Mouse (Mus musculus) MEL (cell line): ENCODE data around the gene Slc4a8. TPM values are rescaled to one million over a fixed set of nuclear protein-coding genes. Genes with fewer than 3 reads are reported as not detected.

Experiments used
- DNase-seq: peaks from one replicate; pipeline ENCODE4 v3.0.0; 2011; ENCODE audit warnings: low read depth, low spot score
- H3K27ac ChIP-seq: 2 replicates; pipeline ENCODE4 v1.5.1; 2012; ENCODE audit warnings: low read depth, mild to moderate bottlenecking, control low read depth, low read length, moderate library complexity; ENCODE audit not compliant: control insufficient read depth
- H3K27me3 ChIP-seq, 2 experiments: fragments of 150-350 bp in 1 of 2; sonication (generic) in 1 of 2; 2 replicates each; pipeline ENCODE4 v1.6.1; 2012; ENCODE audit warnings: low read length in 2 of 2, mild to moderate bottlenecking in 2 of 2, improper control_type of control experiment in 1 of 2, moderate library complexity in 1 of 2; ENCODE audit not compliant: insufficient read depth in 2 of 2, control insufficient read depth in 1 of 2
- H3K36me3 ChIP-seq, 2 experiments: 2 replicates each; pipeline ENCODE4 v1.6.1; 2012 to 2014; ENCODE audit warnings: low read length in 2 of 2, improper control_type of control experiment in 1 of 2, inconsistent platforms in 1 of 2, mild to moderate bottlenecking in 1 of 2; ENCODE audit not compliant: insufficient read depth in 2 of 2, control insufficient read depth in 1 of 2
- H3K4me1 ChIP-seq, 2 experiments: fragments of 150-350 bp in 1 of 2; sonication (generic) in 1 of 2; 2 replicates each; pipeline ENCODE4 v1.6.1; 2012; ENCODE audit warnings: low read length in 2 of 2, improper control_type of control experiment in 1 of 2, mild to moderate bottlenecking in 1 of 2; ENCODE audit not compliant: insufficient read depth in 2 of 2, control insufficient read depth in 1 of 2
- H3K4me3 ChIP-seq, 2 experiments: fragments of 150-350 bp in 1 of 2; sonication (generic) in 1 of 2; 2 replicates each; pipeline ENCODE4 v1.5.1; 2012; ENCODE audit warnings: low read depth in 2 of 2, low read length in 2 of 2, mild to moderate bottlenecking in 2 of 2, moderate library complexity in 2 of 2, control low read depth in 1 of 2, improper control_type of control experiment in 1 of 2; ENCODE audit not compliant: control insufficient read depth in 1 of 2, insufficient read depth in 1 of 2
- H3K79me2 ChIP-seq: 2 replicates; pipeline ENCODE4 v1.6.1; 2012; ENCODE audit warnings: mild to moderate bottlenecking, low read length, moderate library complexity; ENCODE audit not compliant: control insufficient read depth, poor library complexity, insufficient read depth
- H3K9ac ChIP-seq: 2 replicates; pipeline ENCODE4 v1.6.1; 2012; ENCODE audit warnings: low read depth, mild to moderate bottlenecking, control low read depth, low read length, moderate library complexity; ENCODE audit not compliant: control insufficient read depth, poor library complexity, severe bottlenecking
- H3K9me3 ChIP-seq: fragments of 150-350 bp; sonication (generic); replicated peaks from 2 replicates; pipeline ENCODE4 v1.6.1; 2012; ENCODE audit warnings: mild to moderate bottlenecking, low read length, improper control_type of control experiment, moderate library complexity; ENCODE audit not compliant: insufficient read depth
- BHLHE40 ChIP-seq: IDR thresholded peaks from 2 replicates; pipeline ENCODE4 v1.6.1; 2012; ENCODE audit warnings: low read depth, mild to moderate bottlenecking, inconsistent platforms, low read length, improper control_type of control experiment, borderline replicate concordance
- CHD2 ChIP-seq: IDR thresholded peaks from 2 replicates; pipeline ENCODE4 v1.6.1; 2011; ENCODE audit warnings: low read length, improper control_type of control experiment
- CTCF ChIP-seq, 3 experiments: IDR thresholded peaks in 2 of 3; conservative IDR thresholded peaks in 1 of 3; 2 replicates each; pipeline ENCODE4 v1.5.1; 2011 to 2012; ENCODE audit warnings: low read length in 3 of 3, low read depth in 2 of 3, mild to moderate bottlenecking in 2 of 3, improper control_type of control experiment in 1 of 3, inconsistent platforms in 1 of 3, mixed read lengths in 1 of 3, moderate library complexity in 1 of 3; ENCODE audit not compliant: control insufficient read depth in 1 of 3, insufficient read depth in 1 of 3, poor library complexity in 1 of 3, severe bottlenecking in 1 of 3
- E2F4 ChIP-seq: IDR thresholded peaks from 2 replicates; pipeline ENCODE4 v1.6.1; 2011; ENCODE audit warnings: low read depth, low read length, improper control_type of control experiment, borderline replicate concordance
- ELF1 ChIP-seq: IDR thresholded peaks from 2 replicates; pipeline ENCODE4 v1.6.1; 2014; ENCODE audit warnings: low read depth, mild to moderate bottlenecking, inconsistent platforms, low read length, improper control_type of control experiment, moderate library complexity
- EP300 ChIP-seq, 2 experiments: IDR thresholded peaks; 2 replicates each; pipeline ENCODE4 v1.6.1; 2011; ENCODE audit warnings: improper control_type of control experiment in 2 of 2, low read length in 2 of 2, low read depth in 1 of 2, mild to moderate bottlenecking in 1 of 2
- ETS1 ChIP-seq: IDR thresholded peaks from 2 replicates; pipeline ENCODE4 v1.6.1; 2012; ENCODE audit warnings: low read depth, mild to moderate bottlenecking, inconsistent platforms, low read length, improper control_type of control experiment, moderate library complexity
- HCFC1 ChIP-seq: IDR thresholded peaks from 2 replicates; pipeline ENCODE4 v1.6.1; 2012; ENCODE audit warnings: low read depth, mild to moderate bottlenecking, inconsistent platforms, low read length, improper control_type of control experiment, moderate library complexity
- JUND ChIP-seq: IDR thresholded peaks from 2 replicates; pipeline ENCODE4 v1.6.1; 2011; ENCODE audit warnings: low read depth, mild to moderate bottlenecking, improper control_type of control experiment, low read length
- MAX ChIP-seq: IDR thresholded peaks from 2 replicates; pipeline ENCODE4 v1.6.1; 2011; ENCODE audit warnings: low read length, improper control_type of control experiment
- MXI1 ChIP-seq: IDR thresholded peaks from 2 replicates; pipeline ENCODE4 v1.6.1; 2011; ENCODE audit warnings: mild to moderate bottlenecking, low read depth, low read length, improper control_type of control experiment
- MYB ChIP-seq: IDR thresholded peaks from 2 replicates; pipeline ENCODE4 v1.6.1; 2011; ENCODE audit warnings: mild to moderate bottlenecking, low read depth, low read length, improper control_type of control experiment
- POLR2AphosphoS2 ChIP-seq: IDR thresholded peaks from 2 replicates; pipeline ENCODE4 v1.6.1; 2011; ENCODE audit warnings: low read length, improper control_type of control experiment
- RAD21 ChIP-seq: IDR thresholded peaks from 2 replicates; pipeline ENCODE4 v1.6.1; 2011; ENCODE audit warnings: mild to moderate bottlenecking, low read depth, low read length, improper control_type of control experiment
- SIN3A ChIP-seq: IDR thresholded peaks from 2 replicates; pipeline ENCODE4 v1.6.1; 2012; ENCODE audit warnings: low read length, improper control_type of control experiment, inconsistent platforms
- SMC3 ChIP-seq: IDR thresholded peaks from 2 replicates; pipeline ENCODE4 v1.6.1; 2011; ENCODE audit warnings: low read depth, low read length, improper control_type of control experiment
- ZNF384 ChIP-seq: IDR thresholded peaks from 2 replicates; pipeline ENCODE4 v1.6.1; 2012; ENCODE audit warnings: low read depth, mild to moderate bottlenecking, inconsistent platforms, low read length, improper control_type of control experiment
- polyA plus RNA-seq, 2 experiments: library from polyadenylated mRNA; stranded (reverse) in 1 of 2; unstranded in 1 of 2; fragments of >175 nt in 1 of 2; fragments of >200 nt in 1 of 2; gene quantifications; 2 replicates each; pipeline versions ENCODE4 v1.2.1 to v1.2.4; 2012; ENCODE audit warnings: low replicate concordance in 2 of 2, low read depth in 1 of 2; ENCODE audit not compliant: insufficient read length in 2 of 2, insufficient read depth in 1 of 2, missing spikeins in 1 of 2
- total RNA-seq: library from RNA; depleted of rRNA; stranded (reverse); fragments of 300-350 nt; gene quantifications from 2 replicates; pipeline ENCODE4 v1.2.3, GENCODE M21; 2012

The Slc4a8 gene
- total and polyA plus RNA-seq, 3 experiments = 0.35 to 2.5 TPM; not detected in 1

DNA sequence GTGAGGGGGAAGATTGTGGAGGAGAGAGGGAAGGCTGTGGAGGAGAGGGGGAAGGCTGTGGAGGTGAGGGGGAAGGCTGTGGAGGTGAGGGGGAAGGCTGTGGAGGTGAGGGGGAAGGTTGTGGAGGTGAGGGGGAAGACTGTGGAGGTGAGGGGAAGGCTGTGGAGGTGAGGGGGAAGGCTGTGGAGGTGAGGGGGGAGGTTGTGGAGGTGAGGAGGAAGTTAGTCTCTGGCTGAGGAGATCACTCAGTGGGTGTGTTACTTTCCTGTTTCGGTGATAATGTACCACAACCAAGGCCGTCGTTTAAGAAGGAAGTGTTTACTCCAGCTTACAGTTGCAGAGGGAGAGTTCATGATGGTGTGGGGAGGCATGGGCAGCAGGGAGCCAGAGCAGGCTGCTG is 96.0 kb downstream of the Slc4a8 start:
- Histone ChIP-seq H3K9ac (no peak overlapping the region), H3K79me2 (no peaks in the 10 kb centered on the region), H3K36me3 (peaks cover 0 to 2% of the 10 kb centered on the region in 2 experiments; a peak in 2 of 4 replicates), H3K27ac (no peak overlapping the region), H3K9me3 (no peaks in the 10 kb centered on the region), H3K27me3 (peaks cover 0 to 3% of the 10 kb centered on the region in 2 experiments; a peak in 2 of 4 replicates), H3K4me3 (no peak overlapping the region), H3K4me1 (peaks cover 0 to 5% of the 10 kb centered on the region in 2 experiments; a peak in 3 of 4 replicates)
- DNase-seq = peak; percentile 55
- TF ChIP-seq CHD2 (no peak), POLR2AphosphoS2 (no peak), ELF1 (no peak), EP300 (IDR thresholded peaks at IDR 0.05; ENCODE audit: low read depth in 1 of 2, low read length in 2 of 2) (peak; percentile 17 to 30; a peak in 2 of 4 replicates), MXI1 (peak; percentile 94)

DNA sequence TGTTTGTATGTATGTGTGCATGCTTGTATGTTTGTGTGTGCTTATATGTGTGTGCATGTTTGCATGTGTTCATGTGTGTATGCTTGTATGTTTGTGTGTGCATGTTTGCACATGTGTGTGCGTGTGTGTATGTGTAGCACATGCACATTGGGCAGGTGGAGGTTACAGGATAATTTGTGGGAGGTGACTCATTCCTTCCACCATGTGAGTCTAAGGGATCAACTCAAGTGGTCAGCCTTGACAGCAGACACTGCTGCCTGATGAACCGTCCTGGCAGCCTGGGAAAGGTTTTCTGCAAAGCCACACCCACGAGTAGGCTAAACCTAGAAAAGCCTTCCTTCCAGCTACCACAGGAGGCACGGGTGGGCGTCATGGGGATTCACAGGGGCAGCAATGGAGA is 99.3 kb downstream of the Slc4a8 start:
- no peak for DNase-seq
- Histone ChIP-seq H3K27ac (no peak overlapping the region), H3K27me3 (peaks cover 3% of the 10 kb centered on the region in 2 experiments; a peak in 3 of 4 replicates), H3K9me3 (no peaks in the 10 kb centered on the region), H3K79me2 (no peaks in the 10 kb centered on the region), H3K9ac (no peak overlapping the region), H3K36me3 (peaks cover 0 to 2% of the 10 kb centered on the region in 2 experiments; a peak in 2 of 4 replicates), H3K4me3 (no peak overlapping the region), H3K4me1 (peaks cover 0 to 5% of the 10 kb centered on the region in 2 experiments; a peak in 3 of 4 replicates)
- no peak for TF ChIP-seq ETS1
- no peak for TF ChIP-seq POLR2AphosphoS2
- no peak for TF ChIP-seq BHLHE40
- TF ChIP-seq E2F4 = no peak
- no peak for TF ChIP-seq HCFC1
- TF ChIP-seq MAX = no peak
- TF ChIP-seq EP300 (IDR thresholded peaks at IDR 0.05; ENCODE audit: low read depth in 1 of 2, low read length in 2 of 2) = no peak
- TF ChIP-seq SIN3A = no peak
- no peak for TF ChIP-seq ZNF384

DNA sequence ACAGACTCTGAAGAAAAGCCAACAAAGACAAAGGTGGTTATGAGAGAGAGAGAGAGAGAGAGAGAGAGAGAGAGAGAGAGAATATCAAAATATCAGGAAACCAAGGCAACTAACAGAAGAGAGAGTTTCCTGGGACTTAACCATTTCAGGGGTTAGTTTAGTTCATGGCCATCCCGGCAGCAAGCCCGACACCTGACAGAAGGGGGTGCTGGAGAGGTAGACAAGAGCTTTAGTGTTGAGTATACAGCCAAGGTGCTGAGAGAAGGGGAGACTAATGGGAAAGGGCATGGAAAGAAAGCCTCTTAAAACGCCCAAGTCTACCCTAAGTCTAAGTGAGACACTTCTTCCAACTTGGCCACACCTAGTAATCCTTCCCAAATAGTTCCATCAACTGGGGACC is 104.0 kb downstream of the Slc4a8 start:
- no peak overlapping the region for H3K27ac ChIP-seq
- DNase-seq = no peak
- H3K36me3 ChIP-seq = no peaks in the 10 kb centered on the region
- H3K4me1 ChIP-seq = no peaks in the 10 kb centered on the region
- H3K9me3 ChIP-seq = no peaks in the 10 kb centered on the region
- H3K79me2 ChIP-seq = no peaks in the 10 kb centered on the region
- H3K9ac ChIP-seq = no peak overlapping the region
- TF ChIP-seq CTCF (IDR thresholded peaks at IDR 0.05 in 2 of 3, conservative IDR thresholded peaks at IDR 0.05 in 1 of 3; ENCODE audit: control insufficient read depth in 1 of 3, insufficient read depth in 1 of 3, low read depth in 2 of 3, low read length in 3 of 3, poor library complexity in 1 of 3, severe bottlenecking in 1 of 3) = peak in 2 of 3 experiments; percentile 17 to 39; a peak in 3 of 6 replicates
- no peak for TF ChIP-seq MYB
- TF ChIP-seq SMC3 = peak; percentile 34
- peak; percentile 23 for TF ChIP-seq RAD21
- TF ChIP-seq JUND = no peak
- H3K4me3 ChIP-seq = no peak overlapping the region
- H3K27me3 ChIP-seq = peaks cover 3% of the 10 kb centered on the region in 2 experiments; a peak in 3 of 4 replicates
